Mouse (Mus musculus) kidney, adult 18-20 months (tissue): ENCODE measurements around the gene Actn1.

Experiments
- DNase-seq: peaks from one replicate; pipeline ENCODE4 v3.0.0; 2021

Actn1 gene

GRCm38 (mm10) chr12:80178035-80178434, 82.1 kb downstream of the Actn1 start:
- DNase-seq, result no peak

- peak; percentile 5 for DNase-seq
These were observed 91.4 kb downstream of the Actn1 start for GRCm38 (mm10) chr12:80168736-80169135.

- peak; percentile 90 for DNase-seq
These were observed 91.9 kb downstream of the Actn1 start for GRCm38 (mm10) chr12:80168178-80168686.

GRCm38 (mm10) chr12:80167321-80167720, 92.8 kb downstream of the Actn1 start:
- DNase-seq, result no peak

GRCm38 (mm10) chr12:80166651-80167050, 93.5 kb downstream of the Actn1 start:
- DNase-seq, result no peak

- no peak for DNase-seq
These were observed 95.6 kb downstream of the Actn1 start for GRCm38 (mm10) chr12:80164526-80164925.

- no peak for DNase-seq
These were observed 97.7 kb downstream of the Actn1 start for GRCm38 (mm10) chr12:80162448-80162847.

- DNase-seq, result no peak
These were observed 102.5 kb downstream of the Actn1 start for GRCm38 (mm10) chr12:80157675-80158074.

GRCm38 (mm10) chr12:80153687-80154326, 106.4 kb downstream of the Actn1 start:
- peak; percentile 57 for DNase-seq

GRCm38 (mm10) chr12:80153078-80153477, 107.1 kb downstream of the Actn1 start:
- no peak for DNase-seq

GRCm38 (mm10) chr12:80151821-80152220, 108.3 kb downstream of the Actn1 start:
- DNase-seq, result no peak

GRCm38 (mm10) chr12:80150624-80151023, 109.5 kb downstream of the Actn1 start:
- peak; percentile 47 for DNase-seq

GRCm38 (mm10) chr12:80147563-80148214, 112.5 kb downstream of the Actn1 start:
- DNase-seq, result no peak

GRCm38 (mm10) chr12:80146227-80147223, 113.6 kb downstream of the Actn1 start:
- DNase-seq, result peak; percentile 79

- DNase-seq, result no peak
These were observed 114.8 kb downstream of the Actn1 start for GRCm38 (mm10) chr12:80145365-80145764.

GRCm38 (mm10) chr12:80144846-80145245, 115.3 kb downstream of the Actn1 start:
- DNase-seq, result no peak

- peak; percentile 68 for DNase-seq
These were observed 118.7 kb downstream of the Actn1 start for GRCm38 (mm10) chr12:80141470-80141869.

- no peak for DNase-seq
These were observed 119.2 kb downstream of the Actn1 start for GRCm38 (mm10) chr12:80141011-80141410.

- DNase-seq, result no peak
These were observed 122.4 kb downstream of the Actn1 start for GRCm38 (mm10) chr12:80137744-80138143.

- no peak for DNase-seq
These were observed 122.9 kb downstream of the Actn1 start for GRCm38 (mm10) chr12:80137246-80137645.

- no peak for DNase-seq
These were observed 123.8 kb downstream of the Actn1 start for GRCm38 (mm10) chr12:80136264-80136930.

GRCm38 (mm10) chr12:80135173-80135572, 125.0 kb downstream of the Actn1 start:
- no peak for DNase-seq
